In the genomic region with DNA sequence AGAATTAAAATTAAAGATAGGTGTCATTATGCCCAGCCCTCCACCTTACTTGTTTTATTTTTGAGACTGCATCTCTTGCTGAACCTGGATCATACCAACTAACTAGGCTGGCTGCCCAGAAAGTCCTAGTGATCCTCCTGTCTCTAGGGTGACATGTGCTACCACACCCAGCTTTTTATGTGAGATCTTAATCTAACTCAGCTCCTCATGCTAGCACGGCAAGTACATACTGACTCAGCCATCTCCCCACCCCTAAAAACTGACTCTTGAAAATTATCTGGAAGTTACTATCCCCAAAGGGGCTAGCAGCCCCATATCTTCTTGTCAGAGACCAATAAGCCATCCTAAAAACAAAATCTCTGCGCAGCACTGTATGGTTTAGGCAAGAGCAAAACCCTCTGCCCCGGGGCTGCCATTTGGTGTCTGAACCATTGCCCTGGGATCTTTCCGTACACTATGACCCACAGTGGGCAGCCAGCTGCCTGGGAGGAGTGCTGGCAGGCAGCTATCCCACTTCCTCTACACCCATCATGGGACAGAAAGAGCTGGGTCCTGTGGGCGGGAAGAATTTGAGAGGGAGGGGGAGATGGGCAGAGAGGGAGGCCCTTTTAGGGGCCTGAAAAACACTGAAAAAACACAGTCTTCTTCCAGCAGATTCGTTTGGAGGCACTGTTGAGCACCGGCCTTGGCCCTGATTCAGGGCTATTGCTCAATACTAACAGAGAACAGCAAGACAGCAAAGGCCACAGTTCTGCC, we compare ENCODE assay signal across 8 mouse cellular contexts. TPM values are rescaled to one million over a fixed set of nuclear protein-coding genes. Genes with fewer than 3 reads are reported as not detected.
DNase-seq lines count a peak whose midpoint lies in the region; ATAC-seq lines count a peak whose summit lies in the region.

No protein-coding gene starts in this region.

- 43% methylated on average over 7 of the region's 7 CpGs for WGBS in hindbrain, embryonic 16.5 days

- peak overlapping the region; percentile 80 for H3K27ac ChIP-seq in hindbrain, embryonic 16.5 days (ENCODE audit: low read depth, low read length)

- DNase-seq in adrenal gland, adult 2 months = peak; percentile 93
- peak; percentile 13 to 20 for DNase-seq in cerebellum, postnatal 25 days
- DNase-seq in gastrocnemius, adult 8-10 months (ENCODE audit: low spot score in 2 of 2) = peak; percentile 85
- DNase-seq in left cerebral cortex, adult 11 months (ENCODE audit: low spot score) = peak; percentile 82
- peak; percentile 93 for DNase-seq in lung, postnatal 10 days
- peak; percentile 57 for DNase-seq in retina, postnatal 1 day

- no peak overlapping the region for H3K9ac ChIP-seq in hindbrain, embryonic 16.5 days (ENCODE audit: low read depth, low read length)

- H3K4me3 ChIP-seq in hindbrain, embryonic 16.5 days (ENCODE audit: low read length) = no peak overlapping the region

- H3K4me2 ChIP-seq in hindbrain, embryonic 16.5 days (ENCODE audit: low read length) = peak overlapping the region; percentile 23; the same call in 1 of the 2 replicates

- peaks cover 2% of the 10 kb centered on the region; the same call in 1 of the 2 replicates for H3K4me1 ChIP-seq in hindbrain, embryonic 16.5 days (ENCODE audit: control insufficient read depth, insufficient read depth, low read depth, low read length)

- peak; percentile 84 for ATAC-seq in hindbrain, embryonic 16.5 days
- no peak for ATAC-seq in inflammation-experienced regulatory T-cells, adult 6 months

- H3K27me3 ChIP-seq in hindbrain, embryonic 16.5 days (replicated peaks; ENCODE audit: control insufficient read depth, insufficient read depth, low read length) = no peaks in the 10 kb centered on the region

- no peaks in the 10 kb centered on the region for H3K9me3 ChIP-seq in hindbrain, embryonic 16.5 days (ENCODE audit: control insufficient read depth, low read length)

- H3K36me3 ChIP-seq in hindbrain, embryonic 16.5 days (ENCODE audit: control insufficient read depth, insufficient read depth, low read length) = no peaks in the 10 kb centered on the region

RNA-seq across cellular contexts. Expression of a gene that starts 26.2 kb away (rescaled TPM):
- 1,000 to 10,000 TPM; 3,718 to 3,915 TPM for total RNA-seq in adrenal gland, adult 2 months (2021)
- polyA plus RNA-seq in adrenal gland, adult 2 months (2012; rRNA removed) = 39,639 and 47,224 TPM in 2 replicates
- total RNA-seq in gastrocnemius, adult 8-10 months (2022) = 1,000 to 10,000 TPM; 1,901 to 2,305 (median 2,120) TPM
- 1,751 and 1,961 TPM in 2 replicates for polyA plus RNA-seq in hindbrain, embryonic 16.5 days (2015; fragmentation: Nextera tagmentation; extraction: Ambion mirVana)
- polyA plus RNA-seq in inflammation-experienced regulatory T-cells, adult 6 months (2017; shearing (Covaris generic)) = 1,000 to 10,000 TPM; 1,678 to 2,599 (median 2,226) TPM

RNA-seq across cellular contexts. Expression of a gene that starts 47.2 kb away (rescaled TPM):
- under 1 TPM; 0.17 to 0.62 TPM for total RNA-seq in adrenal gland, adult 2 months (2021)
- polyA plus RNA-seq in adrenal gland, adult 2 months (2012; rRNA removed) = 0.16 and 0.46 TPM in 2 replicates
- under 1 TPM in 3 of 4 experiments, not detected in 1; 0.39 to 0.46 (median 0.45) TPM for total RNA-seq in gastrocnemius, adult 8-10 months (2022)
- polyA plus RNA-seq in hindbrain, embryonic 16.5 days (2015; fragmentation: Nextera tagmentation; extraction: Ambion mirVana) = 2.5 and 3.2 TPM in 2 replicates
- polyA plus RNA-seq in inflammation-experienced regulatory T-cells, adult 6 months (2017; shearing (Covaris generic)) = under 1 TPM in 1 of 3 experiments, not detected in 2; 0.21 TPM

RNA-seq across cellular contexts. Expression of a gene that starts 47.2 kb away (rescaled TPM):
- 10 to 100 TPM in 1 of 2 experiments, 1 to 10 TPM in 1; 4.1 to 10.3 TPM for total RNA-seq in adrenal gland, adult 2 months (2021)
- polyA plus RNA-seq in adrenal gland, adult 2 months (2012; rRNA removed) = 9.1 and 9.4 TPM in 2 replicates
- total RNA-seq in gastrocnemius, adult 8-10 months (2022) = 1 to 10 TPM; 2.5 to 3.9 (median 3.3) TPM
- polyA plus RNA-seq in hindbrain, embryonic 16.5 days (2015; fragmentation: Nextera tagmentation; extraction: Ambion mirVana) = 22.1 and 25.6 TPM in 2 replicates
- polyA plus RNA-seq in inflammation-experienced regulatory T-cells, adult 6 months (2017; shearing (Covaris generic)) = not detected

RNA-seq across cellular contexts. Expression of a gene that starts 54.9 kb away (rescaled TPM):
- 10 to 100 TPM in 1 of 2 experiments, 1 to 10 TPM in 1; 9.4 to 11.1 TPM for total RNA-seq in adrenal gland, adult 2 months (2021)
- 4.1 and 5.1 TPM in 2 replicates for polyA plus RNA-seq in adrenal gland, adult 2 months (2012; rRNA removed)
- total RNA-seq in gastrocnemius, adult 8-10 months (2022) = 1 to 10 TPM; 1.5 to 4.6 (median 2.9) TPM
- 26.0 and 30.4 TPM in 2 replicates for polyA plus RNA-seq in hindbrain, embryonic 16.5 days (2015; fragmentation: Nextera tagmentation; extraction: Ambion mirVana)
- polyA plus RNA-seq in inflammation-experienced regulatory T-cells, adult 6 months (2017; shearing (Covaris generic)) = 10 to 100 TPM; 11.4 to 57.7 (median 18.4) TPM

Comparison
In these comparisons a context has a peak if more than half of its experiments do, and no peak if none do; other contexts are left out.
1. DNase-seq: peak in every context shown above with its lines; median percentile 93 in adrenal gland, adult 2 months; 93 in lung, postnatal 10 days; 85 in gastrocnemius, adult 8-10 months; 82 in left cerebral cortex, adult 11 months; 57 in retina, postnatal 1 day; 16 in cerebellum, postnatal 25 days.
2. RNA of a gene that starts 26.2 kb away (polyA plus RNA-seq): 39,639 to 47,224 TPM in adrenal gland, adult 2 months; 1,678 to 2,599 TPM in inflammation-experienced regulatory T-cells, adult 6 months and 1,751 to 1,961 TPM in hindbrain, embryonic 16.5 days; every median in the first group is over 10 times any median in the second.